Mouse (Mus musculus) retina, postnatal 7 days (tissue): ENCODE measurements around the gene Cxadr.
"Not testable (repeated sequence)": the region's sequence is repeated elsewhere in the genome, so short reads cannot be mapped to it uniquely, and the experiment has no call there.

Experiments used
- DNase-seq: peaks from one replicate; pipeline ENCODE4 v3.0.0-alpha.2; 2012; ENCODE audit warnings: low read depth, low spot score

Gene Cxadr

DNA sequence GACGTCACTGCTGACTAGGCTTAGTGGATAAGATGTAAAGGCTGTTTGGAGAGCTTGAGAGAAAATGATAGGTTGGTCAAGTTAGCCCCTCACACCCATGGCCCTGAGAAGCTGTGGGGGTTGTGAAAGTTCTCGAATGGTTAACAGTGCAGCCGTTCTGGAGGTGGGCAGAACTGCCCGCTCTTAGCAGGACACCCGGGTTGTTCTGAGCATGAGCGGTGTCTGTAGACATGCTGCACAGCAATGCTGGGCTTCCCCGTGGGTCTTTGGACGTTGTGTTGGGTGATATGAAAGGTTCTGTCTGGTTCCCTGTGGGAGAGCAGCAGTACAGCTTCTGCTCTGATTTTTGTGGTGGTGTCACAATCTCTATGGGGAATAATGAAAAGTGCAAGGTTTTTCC lies 5.3 kb downstream of the Cxadr start:
- DNase-seq, result no peak

DNA sequence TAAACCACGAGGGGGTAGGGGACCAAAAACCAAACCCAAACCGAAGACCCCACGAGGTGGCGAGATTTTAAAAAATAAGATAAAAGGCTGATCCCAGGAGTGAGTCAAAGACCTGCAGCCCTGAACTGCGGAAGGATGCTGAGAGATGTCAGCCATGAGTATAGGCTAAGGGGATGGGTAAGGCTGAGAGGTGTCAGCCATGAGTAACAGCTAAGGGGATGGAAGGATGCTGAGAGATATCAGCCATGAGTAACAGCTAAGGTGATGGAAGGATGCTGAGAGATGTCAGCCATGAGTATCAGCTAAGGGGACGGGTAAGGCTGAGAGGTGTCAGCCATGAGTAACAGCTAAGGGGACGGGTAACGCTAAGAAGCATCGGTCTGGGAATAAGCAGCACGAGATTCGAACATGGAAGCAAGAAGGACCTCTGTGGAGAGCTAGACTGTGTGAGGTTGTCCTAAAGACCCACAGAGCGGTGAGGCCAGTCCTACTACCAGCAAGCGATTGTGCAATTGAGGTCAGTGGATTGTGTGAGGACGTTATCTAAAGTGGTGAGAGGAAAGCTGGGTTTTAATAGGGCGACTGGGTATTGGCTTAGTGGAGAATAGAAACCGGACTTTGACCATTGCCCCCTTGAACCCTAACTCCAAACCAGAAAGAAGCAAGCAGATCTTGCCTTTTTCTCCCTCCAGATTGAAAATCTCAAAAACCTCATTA lies 6.3 kb downstream of the Cxadr start:
- no peak for DNase-seq

DNA sequence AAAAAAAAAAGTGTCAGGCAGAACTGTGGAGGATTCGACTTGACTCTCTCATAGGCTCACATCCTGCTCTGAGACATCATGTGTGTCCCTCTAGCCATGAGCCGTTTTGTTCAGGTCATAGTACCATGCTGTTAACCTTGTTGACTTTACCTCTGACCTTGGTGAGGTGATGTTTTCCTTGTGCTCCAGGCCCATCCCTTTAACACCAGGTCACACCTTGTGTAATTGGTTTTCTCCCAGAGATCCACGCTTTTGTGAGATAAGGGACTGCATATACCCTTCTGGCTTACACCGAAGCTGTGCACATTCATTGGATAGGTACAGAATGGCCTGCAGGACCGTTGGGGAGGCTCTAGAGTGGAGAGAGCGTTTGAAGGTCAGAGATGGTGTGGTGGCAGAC lies 8.0 kb downstream of the Cxadr start:
- no peak for DNase-seq

DNA sequence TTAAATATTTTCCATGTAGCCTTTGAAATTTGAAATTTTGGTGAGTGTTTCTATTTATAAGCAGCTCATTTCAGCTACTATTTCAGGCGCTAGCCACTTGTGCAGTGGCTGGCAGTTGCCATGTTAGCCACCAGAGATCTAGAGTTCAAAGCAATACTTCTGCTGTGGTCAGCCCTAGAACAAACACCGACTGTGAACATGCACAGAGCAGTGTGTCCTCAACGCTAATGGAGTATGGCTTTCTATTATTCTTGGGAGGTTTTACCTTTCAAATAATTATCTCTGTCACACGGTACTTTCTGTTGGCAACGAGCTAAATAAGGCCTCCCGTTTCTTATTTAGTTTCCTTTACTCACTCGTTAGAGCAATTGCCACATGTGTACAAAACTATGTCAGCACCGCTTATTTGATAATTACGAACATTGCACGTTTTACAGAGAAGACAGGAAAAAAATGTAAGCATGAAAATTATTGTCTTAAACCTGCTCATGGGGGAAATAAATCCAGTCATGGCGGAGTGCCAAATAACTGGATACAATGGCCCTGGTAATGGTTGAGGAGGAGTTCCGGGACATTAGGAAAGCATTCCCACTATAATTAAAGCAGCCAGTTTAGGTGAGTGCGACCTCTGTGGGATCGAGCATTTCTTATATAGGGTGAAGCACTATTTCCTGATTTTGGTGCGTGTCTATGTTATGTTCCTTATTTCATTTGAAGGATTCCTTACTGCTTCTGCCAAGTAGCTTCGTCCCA lies 12.0 kb downstream of the Cxadr start:
- no peak for DNase-seq

DNA sequence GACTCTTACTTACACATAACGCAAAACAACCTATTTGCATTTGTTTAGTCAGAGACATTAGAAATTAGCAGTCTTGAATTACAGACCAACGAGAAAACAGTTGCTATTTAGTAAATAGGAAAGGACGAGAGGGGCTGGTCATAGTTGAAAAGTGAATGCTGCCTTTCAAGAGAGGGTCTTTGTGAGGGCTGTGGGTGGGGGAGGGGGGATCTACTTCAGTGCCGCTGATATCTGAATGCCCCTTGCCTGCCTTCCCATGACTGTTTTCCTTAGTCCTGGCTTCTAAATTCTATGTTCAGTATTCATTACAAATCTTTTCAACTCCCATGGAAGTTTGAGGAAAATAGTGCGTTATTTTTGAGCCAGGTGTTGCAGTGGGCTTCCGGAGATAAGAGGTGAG lies 12.7 kb downstream of the Cxadr start:
- no peak for DNase-seq

DNA sequence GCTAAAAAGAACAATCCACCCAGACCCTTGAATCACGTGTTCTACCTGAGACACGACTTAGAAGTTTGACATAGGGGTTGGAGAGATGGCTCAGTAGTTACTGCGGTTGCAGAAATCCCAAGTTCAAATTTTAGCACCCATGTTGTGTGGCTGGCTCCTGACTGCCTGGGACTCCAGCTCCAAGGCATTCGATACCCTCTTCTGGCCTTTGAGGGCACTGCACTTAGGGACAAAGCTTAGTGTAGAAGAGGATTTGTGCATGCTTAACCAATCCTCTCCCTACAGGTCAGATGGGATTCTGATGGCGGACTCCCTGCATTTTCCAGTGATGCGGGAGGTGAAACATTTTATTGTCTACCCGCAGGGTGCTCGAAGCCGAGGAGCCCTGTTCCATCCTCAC lies 15.6 kb downstream of the Cxadr start:
- DNase-seq, result no peak

DNA sequence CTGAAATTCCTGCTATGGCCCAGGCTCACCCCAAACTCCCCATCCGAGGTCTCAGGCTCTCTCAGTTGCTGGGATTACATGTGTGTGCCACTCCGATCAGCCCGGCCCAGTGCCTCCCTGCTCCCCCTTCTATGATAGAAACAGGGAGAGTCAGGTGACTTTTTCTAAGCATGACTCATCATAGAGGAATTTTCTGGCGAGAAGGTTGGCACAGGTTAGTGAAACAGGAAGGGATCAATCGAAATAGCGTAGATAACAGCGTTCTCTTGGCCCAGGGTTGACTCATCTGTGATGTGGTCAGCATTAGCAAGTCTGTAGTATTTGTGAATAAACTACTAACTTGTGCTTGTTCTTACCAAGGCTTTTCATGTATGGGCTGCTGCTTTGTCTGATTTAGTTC lies 16.7 kb downstream of the Cxadr start:
- DNase-seq, result no peak

DNA sequence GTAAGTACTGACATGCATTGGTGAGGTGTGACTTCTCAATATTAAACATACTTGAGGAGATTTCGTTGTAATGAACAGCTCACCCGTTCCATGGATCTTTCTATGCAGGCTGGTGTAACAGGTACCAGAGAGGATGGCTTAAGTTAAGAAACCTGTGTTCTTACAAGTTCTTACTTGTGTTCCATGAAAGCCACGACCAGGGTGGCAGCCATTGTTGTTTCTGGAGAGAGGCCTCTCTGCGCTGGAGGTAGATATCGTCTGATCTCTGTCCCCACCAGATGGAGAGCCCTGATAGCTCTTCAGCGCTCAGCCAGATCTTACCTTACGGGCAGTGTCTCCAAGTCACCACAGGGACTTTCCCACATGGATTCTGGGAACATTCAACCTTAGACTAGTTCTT lies 18.4 kb downstream of the Cxadr start:
- no peak for DNase-seq

DNA sequence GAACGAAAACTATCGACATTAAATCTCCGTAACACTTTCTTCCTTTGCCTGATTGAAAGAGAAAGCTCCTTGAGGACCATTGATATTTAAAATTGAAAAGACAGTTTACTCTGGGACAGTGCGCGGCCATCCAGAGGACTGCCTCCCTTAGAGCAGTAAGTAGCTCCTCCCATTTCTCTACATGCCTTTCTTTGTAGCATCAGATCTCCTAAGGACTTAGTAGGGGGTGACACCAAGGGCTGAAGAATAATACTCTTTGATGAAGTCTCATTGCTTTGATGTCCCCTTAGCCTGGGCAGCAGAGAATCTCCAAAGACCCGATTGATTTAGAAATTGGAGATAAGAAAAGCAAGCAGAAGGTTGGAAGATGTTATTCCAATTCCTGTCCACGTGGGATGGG lies 20.3 kb downstream of the Cxadr start:
- DNase-seq, result no peak

DNA sequence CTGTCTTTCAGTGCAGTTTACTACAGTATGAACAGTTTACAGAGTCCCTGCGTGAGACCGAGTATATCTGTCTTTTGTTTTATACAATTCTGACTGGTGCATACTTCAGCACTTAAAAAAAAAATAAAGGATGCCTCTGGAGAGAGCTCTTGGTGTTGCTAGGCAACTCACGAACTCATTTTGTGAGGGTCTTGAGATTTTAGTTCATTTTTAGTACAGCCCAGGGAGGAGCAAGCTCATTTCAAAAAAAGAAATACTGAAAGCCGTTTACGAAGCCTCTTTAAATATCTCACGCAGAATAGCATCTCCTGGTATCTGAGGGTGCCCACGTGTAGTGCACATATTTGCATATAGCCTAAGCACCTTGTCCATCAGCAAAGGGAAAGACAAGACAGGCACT lies 20.9 kb downstream of the Cxadr start:
- no peak for DNase-seq

DNA sequence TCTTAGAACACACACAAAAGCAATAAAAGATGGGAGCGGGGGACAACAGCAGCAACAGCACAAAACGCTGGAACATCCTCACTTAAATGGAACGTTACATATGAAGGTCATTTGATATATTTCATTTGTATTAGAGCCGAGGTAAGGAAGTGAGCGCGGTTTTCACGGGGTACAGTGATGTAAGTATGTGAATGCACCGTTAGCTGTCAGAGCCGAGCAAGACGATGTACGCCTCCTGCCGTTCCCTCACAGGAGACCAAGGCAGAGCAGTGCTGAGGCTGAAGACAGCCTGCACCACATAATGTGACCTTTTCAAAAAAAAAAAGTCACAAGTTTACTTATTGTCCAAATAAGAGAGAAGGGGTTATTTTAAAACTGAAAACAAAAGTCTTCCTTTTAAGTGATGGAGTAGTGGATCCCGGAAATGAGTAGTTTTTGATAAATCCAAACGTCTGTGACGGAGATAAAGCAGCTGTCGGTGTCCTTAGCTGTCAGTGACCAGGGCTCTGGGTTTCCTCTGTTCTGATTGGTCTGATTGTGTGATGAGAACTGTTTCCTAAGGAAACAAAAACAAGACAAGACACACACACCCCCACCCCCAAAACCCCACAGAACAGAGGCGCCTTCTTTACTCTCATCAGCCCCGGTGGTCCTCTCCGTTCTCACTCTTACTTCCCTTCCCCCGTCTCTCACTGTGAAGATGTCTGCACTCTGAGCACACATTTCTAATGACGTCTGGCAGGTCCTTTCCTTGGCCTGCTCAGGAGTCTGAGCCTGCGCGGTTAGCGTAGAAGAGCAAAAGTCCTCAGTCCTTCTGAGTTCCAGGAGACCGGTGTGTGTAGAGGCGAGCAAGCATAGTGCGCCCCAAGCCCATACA lies 24.9 kb downstream of the Cxadr start:
- no peak for DNase-seq

DNA sequence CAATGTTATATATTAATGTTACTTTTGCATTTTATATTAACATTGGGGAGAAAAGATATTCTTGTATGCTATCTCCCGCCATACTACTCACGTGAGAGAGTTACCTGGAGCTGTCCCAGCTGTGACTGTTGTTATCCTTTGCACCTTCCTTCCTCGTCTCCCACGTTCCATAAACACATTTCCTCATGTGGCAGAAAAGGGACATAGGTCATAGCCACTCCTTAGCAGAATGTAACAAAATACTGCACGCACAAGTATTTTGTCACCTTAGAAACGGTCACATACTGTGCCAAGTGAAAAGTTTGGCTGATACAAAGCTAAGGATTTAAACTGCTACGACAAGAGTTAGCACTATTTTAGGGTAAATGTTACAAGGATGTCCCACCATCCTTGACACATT lies 26.3 kb downstream of the Cxadr start:
- DNase-seq, result no peak

DNA sequence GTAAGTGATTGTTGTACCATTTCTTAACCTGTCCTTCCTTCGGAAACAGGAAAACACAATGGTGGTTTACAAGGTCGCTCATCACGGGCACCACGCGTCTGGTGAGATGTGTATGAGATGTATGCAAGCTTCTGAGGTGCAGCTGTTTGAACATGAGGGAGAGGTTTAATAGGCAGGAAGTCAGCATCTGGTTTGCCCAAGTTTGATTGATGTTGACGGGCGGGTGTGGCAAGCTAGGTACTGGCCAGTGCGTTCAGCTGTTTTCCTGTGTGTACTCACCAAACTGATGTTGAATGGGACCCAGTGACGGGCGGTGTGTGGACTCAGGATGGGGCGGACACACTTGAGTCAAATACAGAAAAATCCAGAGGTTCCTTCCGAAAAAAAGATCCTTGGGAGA lies 26.7 kb downstream of the Cxadr start:
- DNase-seq, result no peak

DNA sequence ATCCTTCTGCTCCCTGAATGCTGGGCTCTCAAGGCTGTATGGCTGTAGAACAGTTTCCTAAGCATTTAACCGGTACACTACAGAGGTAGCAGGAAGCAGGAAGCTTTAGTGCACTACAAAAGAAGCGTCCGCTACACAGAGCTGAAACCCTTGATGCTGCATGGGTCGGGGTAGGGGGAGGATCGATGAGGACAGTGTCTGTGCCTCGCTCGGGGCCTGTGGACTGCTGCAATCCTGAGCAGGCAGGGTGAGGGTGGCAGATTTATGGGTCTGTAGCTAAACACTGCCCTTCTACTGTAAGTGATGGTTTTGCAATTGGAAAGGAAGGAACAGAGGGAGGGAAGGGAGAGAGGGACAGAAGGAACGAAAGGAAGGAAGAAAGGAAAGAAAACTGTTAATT lies 35.9 kb downstream of the Cxadr start:
- DNase-seq, result no peak

DNA sequence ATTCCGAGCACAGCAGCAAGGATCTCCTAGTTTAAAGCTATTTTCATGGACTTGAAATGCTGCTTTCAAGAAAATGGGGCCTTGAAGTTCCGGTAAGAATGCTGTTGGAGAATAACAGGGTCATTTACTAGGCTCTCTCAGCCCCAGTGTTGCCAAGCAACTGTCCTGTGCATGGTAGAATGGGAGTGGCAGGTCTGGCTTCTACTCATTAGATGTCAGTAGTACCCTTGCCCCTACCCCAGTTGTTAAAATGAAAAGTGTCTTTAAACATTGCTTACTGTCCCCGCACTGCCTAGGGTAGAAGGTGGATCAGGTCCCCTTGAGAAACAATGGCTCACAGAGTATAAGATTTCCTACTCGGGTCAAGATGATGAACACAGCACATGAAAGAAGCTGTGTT lies 40.1 kb downstream of the Cxadr start:
- DNase-seq, result no peak

DNA sequence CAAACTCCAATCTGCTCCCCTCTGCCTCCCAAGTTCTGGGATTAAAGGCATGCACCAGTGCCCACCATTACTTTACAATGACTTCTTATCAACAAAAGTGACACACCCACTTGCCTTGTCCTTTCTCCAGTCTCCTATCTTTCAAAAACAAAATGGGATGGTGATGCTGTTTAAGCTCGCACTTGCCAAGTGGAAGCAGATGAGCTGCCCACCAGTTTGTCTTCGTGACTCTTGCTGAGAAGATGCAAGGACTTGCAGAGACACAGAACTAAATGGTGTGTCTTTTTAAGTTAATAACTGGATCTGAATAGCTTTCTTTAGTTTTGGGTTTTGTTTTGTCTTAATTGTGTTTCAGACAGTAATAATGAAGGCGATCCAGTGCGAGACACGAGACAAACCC lies 41.5 kb downstream of the Cxadr start:
- no peak for DNase-seq

DNA sequence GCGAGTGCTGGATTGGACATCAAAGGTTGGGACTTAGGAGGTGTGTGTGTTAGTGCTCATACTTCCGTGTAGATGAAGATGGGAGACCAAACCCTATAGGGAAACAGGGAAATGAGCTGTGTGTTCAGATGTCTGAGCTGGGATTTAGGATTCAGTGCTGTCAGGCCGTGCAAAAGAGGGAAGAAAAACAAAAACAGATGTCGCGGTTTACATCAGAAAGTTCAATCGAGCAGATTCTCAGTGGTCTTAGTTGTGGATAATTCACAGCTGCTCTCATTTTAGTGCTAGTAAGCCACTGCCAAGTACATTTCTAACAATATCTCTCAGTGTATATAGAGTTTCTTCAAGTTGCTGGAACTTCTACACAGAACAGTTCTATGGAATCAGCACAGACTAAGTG lies 42.5 kb downstream of the Cxadr start:
- DNase-seq, result no peak

DNA sequence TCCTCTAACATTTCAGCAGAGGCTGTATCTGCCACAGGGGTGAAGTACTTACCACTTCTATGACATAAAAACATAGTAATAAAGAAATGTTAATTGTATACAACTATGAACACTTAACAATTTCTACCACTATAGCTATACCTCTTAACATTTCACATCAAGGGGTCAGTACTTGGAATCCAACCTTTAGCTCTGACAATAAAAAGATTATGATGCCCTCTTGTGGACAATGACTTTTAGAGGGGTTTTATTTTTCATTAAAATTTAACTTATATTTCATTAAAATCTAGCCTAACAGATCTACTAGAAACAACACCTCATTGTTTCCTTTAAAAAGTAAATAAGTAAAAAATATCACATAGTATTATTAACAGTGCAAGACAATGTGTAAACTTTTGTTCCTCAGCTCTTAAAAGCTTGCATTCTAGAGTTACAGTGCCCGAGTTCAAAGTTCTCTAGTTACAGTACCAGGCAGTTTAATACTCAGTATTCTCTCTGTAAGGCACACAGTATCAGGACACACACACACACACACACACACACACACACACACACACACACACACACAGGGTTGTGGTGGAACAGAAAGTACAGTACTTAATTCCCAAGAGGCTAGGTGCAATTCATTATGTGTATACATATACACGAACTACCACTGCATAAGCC lies 45.5 kb downstream of the Cxadr start:
- DNase-seq, result no peak

DNA sequence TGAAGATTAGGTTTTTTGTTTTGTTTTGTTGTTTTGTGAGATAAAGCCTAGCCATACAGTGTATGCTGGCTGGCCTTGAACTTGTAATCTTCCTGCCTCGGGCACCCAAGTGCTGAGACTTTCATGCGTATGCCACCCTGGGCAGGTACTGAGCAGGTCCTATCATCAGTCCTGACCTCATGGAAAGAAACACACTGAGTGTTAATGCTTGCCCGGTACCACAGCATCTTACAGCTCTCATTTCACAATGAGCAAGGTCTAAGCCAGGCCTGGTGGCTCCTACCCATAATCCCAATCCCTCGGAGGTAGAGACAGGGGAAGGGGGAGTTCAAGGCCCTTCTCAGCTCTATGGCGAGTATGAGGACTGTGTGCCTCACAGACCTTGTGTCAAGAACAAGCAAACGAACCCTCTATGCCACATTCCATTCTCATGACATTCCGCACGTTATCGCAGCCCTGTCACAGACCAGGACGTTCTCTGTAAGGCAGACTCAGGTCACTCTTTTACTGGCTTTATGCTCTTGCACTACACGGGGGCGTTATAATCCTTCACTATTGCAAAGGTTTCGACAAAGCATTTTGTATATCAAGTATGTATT lies 46.1 kb downstream of the Cxadr start:
- DNase-seq, result no peak

DNA sequence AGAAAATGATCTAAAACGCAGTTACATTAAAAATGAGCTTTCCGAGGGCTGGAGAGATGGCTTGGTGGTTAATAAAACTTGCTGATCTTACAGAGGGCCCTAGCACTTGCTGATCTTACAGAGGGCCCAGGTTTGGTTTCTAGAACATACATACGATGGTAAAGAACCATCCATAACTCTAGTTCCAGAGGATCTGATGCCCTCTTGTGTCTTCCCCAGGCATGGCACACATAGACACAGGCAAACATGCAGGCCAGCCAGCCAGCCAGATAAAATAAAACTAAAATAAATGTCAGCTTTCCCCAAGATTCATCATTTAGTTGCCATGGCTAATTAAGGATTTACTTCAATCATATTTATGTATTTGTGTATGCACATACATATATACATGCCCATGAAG lies 56.5 kb downstream of the Cxadr start:
- DNase-seq, result no peak

DNA sequence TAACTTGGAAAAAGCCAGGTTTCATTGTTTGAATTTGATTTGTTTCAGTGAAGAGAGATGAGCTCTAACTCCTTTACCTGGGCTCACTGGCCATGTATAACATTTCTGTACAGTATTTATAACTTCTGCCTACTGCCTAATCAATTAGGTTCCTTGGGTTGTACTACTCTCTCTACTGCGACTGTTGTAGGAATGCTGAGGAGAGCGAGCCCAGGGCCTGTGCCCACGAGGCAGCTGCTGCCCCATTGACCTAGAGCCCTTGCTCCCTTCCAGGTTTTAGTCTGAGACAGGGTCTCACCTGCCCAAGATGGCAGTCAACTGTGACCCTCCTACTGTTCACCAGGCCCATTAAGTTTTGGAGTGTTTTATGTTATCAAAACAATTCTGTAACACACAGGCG lies 60.2 kb downstream of the Cxadr start:
- DNase-seq, result no peak

DNA sequence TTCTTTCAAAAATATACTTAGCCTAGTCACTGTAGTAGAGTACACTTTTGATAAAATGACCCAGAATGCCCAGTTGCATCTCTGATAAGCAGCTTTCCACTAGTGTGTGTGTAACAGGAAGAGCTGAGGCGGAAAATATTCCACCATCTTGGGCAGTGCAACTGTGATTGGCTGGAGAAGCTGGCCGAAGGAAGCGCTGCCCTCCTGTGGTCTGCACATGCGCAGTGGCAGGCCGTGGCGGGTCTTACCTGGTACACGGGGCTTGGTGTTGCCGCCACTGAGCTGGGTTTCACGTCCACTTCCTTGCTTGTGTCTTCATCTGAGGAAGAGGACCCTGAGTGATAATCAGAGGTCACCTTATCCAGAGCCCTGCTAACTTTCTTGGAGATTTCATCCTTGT lies 63.3 kb downstream of the Cxadr start:
- DNase-seq, result not testable (repeated sequence)
